Mouse (Mus musculus) embryonic fibroblast, embryonic 13.5 days (primary cell): ENCODE results near the gene Lrp8.

Experiments used
- CTCF ChIP-seq: IDR thresholded peaks from 2 replicates; pipeline ENCODE4 v1.5.1; 2011; ENCODE audit warnings: mild to moderate bottlenecking, control low read depth, low read length, moderate library complexity, borderline replicate concordance; ENCODE audit not compliant: insufficient read depth
- POLR2A ChIP-seq: IDR thresholded peaks from 2 replicates; pipeline ENCODE4 v1.6.1; 2011; ENCODE audit warnings: low read depth, mild to moderate bottlenecking, control low read depth, low read length, moderate library complexity

DNA sequence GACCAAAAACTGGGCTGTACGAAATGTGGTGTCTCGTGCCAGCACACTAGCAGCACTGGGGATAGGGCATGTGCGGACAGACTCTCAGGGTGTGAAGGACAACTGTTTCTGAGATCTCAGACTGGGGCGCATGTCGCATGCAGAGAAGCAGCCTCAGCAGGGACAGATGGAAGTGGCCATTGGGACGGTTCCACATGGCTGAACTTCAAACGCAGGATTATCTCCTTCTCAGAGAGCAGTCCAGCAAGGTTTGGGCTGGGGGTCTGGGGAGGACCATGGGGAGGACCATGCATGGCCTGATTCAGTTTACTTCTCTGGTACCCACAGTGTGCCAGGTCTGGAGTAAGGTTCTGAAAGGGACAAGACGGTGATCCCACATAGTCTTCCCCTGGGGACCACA is 41.6 kb downstream of the Lrp8 start:
- TF ChIP-seq POLR2A (no peak), CTCF (no peak)
